Mouse (Mus musculus) yolk sac, embryonic 10.5 days (tissue): ENCODE data around the gene Pcbp3.
A peak's percentile ranks its signal among the peaks of the same experiment; 100 is the strongest.
"Not testable (repeated sequence)": the region's sequence is repeated elsewhere in the genome, so short reads cannot be mapped to it uniquely, and the experiment has no call there.

Experiments used
- DNase-seq: peaks from one replicate; pipeline ENCODE4 v3.0.0-alpha.2; 2017; ENCODE audit warnings: low spot score

The Pcbp3 gene

GRCm38 (mm10) chr10:76961790-76962489 lies at the start of gene Pcbp3:
Gene Pcbp3 (minus strand): TSS chr10:76961887.
- DNase-seq = peak; percentile 97

GRCm38 (mm10) chr10:77008698-77009097 lies 47.0 kb upstream of the Pcbp3 start:
- no peak for DNase-seq

- DNase-seq = peak; percentile 18
These were observed 46.4 kb upstream of the Pcbp3 start for GRCm38 (mm10) chr10:77008109-77008561.

GRCm38 (mm10) chr10:77007433-77008108 lies 45.9 kb upstream of the Pcbp3 start:
- DNase-seq = peak; percentile 78

- peak; percentile 21 for DNase-seq
These were observed 43.2 kb upstream of the Pcbp3 start for GRCm38 (mm10) chr10:77004936-77005335.

GRCm38 (mm10) chr10:76997759-76998513 lies 36.2 kb upstream of the Pcbp3 start:
- DNase-seq = peak; percentile 17

GRCm38 (mm10) chr10:76992456-76992855 lies 30.8 kb upstream of the Pcbp3 start:
- DNase-seq = no peak

- DNase-seq = no peak
These were observed 26.9 kb upstream of the Pcbp3 start for GRCm38 (mm10) chr10:76988586-76988985.

- DNase-seq = no peak
These were observed 16.4 kb upstream of the Pcbp3 start for GRCm38 (mm10) chr10:76978042-76978441.

GRCm38 (mm10) chr10:76976699-76977098 lies 15.0 kb upstream of the Pcbp3 start:
- DNase-seq = no peak

- DNase-seq = no peak
These were observed 12.2 kb upstream of the Pcbp3 start for GRCm38 (mm10) chr10:76973797-76974436.

GRCm38 (mm10) chr10:76972318-76972717 lies 10.6 kb upstream of the Pcbp3 start:
- not testable (repeated sequence) for DNase-seq

- DNase-seq = no peak
These were observed 9.3 kb upstream of the Pcbp3 start for GRCm38 (mm10) chr10:76970974-76971373.

GRCm38 (mm10) chr10:76964436-76964835 lies 2.7 kb upstream of the Pcbp3 start:
- peak; percentile 38 for DNase-seq

- DNase-seq = no peak
These were observed 2.3 kb upstream of the Pcbp3 start for GRCm38 (mm10) chr10:76963997-76964396.

GRCm38 (mm10) chr10:76961156-76961555 lies 531 bp downstream of the Pcbp3 start:
- DNase-seq = no peak

GRCm38 (mm10) chr10:76958201-76958600 lies 3.5 kb downstream of the Pcbp3 start:
- DNase-seq = no peak

GRCm38 (mm10) chr10:76956200-76956599 lies 5.5 kb downstream of the Pcbp3 start:
- no peak for DNase-seq

- DNase-seq = no peak
These were observed 20.6 kb downstream of the Pcbp3 start for GRCm38 (mm10) chr10:76941038-76941437.

- no peak for DNase-seq
These were observed 24.9 kb downstream of the Pcbp3 start for GRCm38 (mm10) chr10:76936827-76937226.

GRCm38 (mm10) chr10:76934805-76935204 lies 26.9 kb downstream of the Pcbp3 start:
- no peak for DNase-seq

GRCm38 (mm10) chr10:76931794-76932193 lies 29.9 kb downstream of the Pcbp3 start:
- DNase-seq = no peak
